Mouse (Mus musculus): ENCODE measurements around the gene Helt. TPM values are rescaled to one million over a fixed set of nuclear protein-coding genes. Genes with fewer than 3 reads are reported as not detected.

Gene Helt
- total and polyA plus RNA-seq, 3 experiments, result not detected

DNA sequence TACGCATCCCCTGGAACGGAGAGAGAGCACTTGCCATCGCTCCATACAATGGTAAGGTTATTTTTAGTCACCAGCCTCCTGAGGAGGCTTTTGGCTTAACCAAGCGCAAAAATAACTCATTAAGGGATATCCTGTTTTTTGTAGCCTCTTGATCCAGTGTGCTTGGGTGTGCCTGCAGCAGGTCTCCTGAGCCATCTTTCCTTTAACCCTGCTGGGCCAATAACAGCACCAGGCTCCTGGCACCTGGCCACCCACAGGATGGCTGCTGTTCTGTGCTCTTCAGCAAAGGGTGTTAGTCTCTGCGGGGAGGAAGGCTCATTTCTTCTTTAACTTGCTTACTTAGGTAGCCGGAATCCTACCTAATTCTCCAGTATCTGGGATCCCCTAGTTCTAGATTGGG is 23.7 kb downstream of the Helt start:
- Histone ChIP-seq H3K4me2 (ENCODE audit: insufficient read depth, low read depth, poor library complexity, severe bottlenecking) (no peak overlapping the region), H3K36me3 (replicated peaks in 1 of 2; ENCODE audit: control insufficient read depth in 1 of 2, insufficient read depth in 1 of 2, low read length in 1 of 2) (no peaks in the 10 kb centered on the region), H3K9me3 (replicated peaks; ENCODE audit: low read length) (no peaks in the 10 kb centered on the region), H3K4me3 (replicated peaks in 1 of 3; ENCODE audit: low read depth in 2 of 3, low read length in 2 of 3, poor library complexity in 1 of 3) (no peak overlapping the region), H3K79me2 (replicated peaks; ENCODE audit: control insufficient read depth, extremely low read depth, insufficient read depth, poor library complexity, severe bottlenecking) (no peaks in the 10 kb centered on the region), H3K27me3 (replicated peaks) (no peaks in the 10 kb centered on the region), H3K27ac (ENCODE audit: insufficient read depth, low read depth) (no peak overlapping the region), H3K4me1 (ENCODE audit: control insufficient read depth in 1 of 2, insufficient read depth in 2 of 2) (peaks cover 0 to 3% of the 10 kb centered on the region in 2 experiments; a peak in 1 of 4 replicates), H3K9ac (ENCODE audit: insufficient read depth, low read depth) (no peak overlapping the region)
- DNase-seq (ENCODE audit: extremely low read depth), result no peak
- no peak for TF ChIP-seq KAT2A (IDR thresholded peaks at IDR 0.05; ENCODE audit: insufficient replicate concordance, low read length)
- TF ChIP-seq ZMIZ1 (IDR thresholded peaks at IDR 0.05; ENCODE audit: low read depth, low read length), result no peak
- no peak for TF ChIP-seq MAFK (IDR thresholded peaks at IDR 0.05; ENCODE audit: insufficient replicate concordance, low read length)
- no peak for TF ChIP-seq IRF4 (IDR thresholded peaks at IDR 0.05; ENCODE audit: low read depth, low read length)
- TF ChIP-seq CHD2 (IDR thresholded peaks at IDR 0.05; ENCODE audit: low read length), result no peak
- no peak for TF ChIP-seq ETS1 (conservative IDR thresholded peaks at IDR 0.05; ENCODE audit: low read depth, low read length)
- no peak for TF ChIP-seq SIN3A (IDR thresholded peaks at IDR 0.05; ENCODE audit: low read length)
- TF ChIP-seq PAX5 (IDR thresholded peaks at IDR 0.05; ENCODE audit: low read length), result no peak
- no peak for TF ChIP-seq TBP (conservative IDR thresholded peaks at IDR 0.05; ENCODE audit: low read depth, low read length)
- no peak for TF ChIP-seq CHD1 (IDR thresholded peaks at IDR 0.05; ENCODE audit: low read depth, low read length)
- TF ChIP-seq NELFE (IDR thresholded peaks at IDR 0.05; ENCODE audit: low read depth, low read length), result no peak
- no peak for TF ChIP-seq MYC (IDR thresholded peaks at IDR 0.05; ENCODE audit: low read depth, low read length)
- dilution Hi-C loops (cut with MboI; ENCODE audit: extremely low pct_ligation_motif_present, extremely low pct_unique_long_range_greater_than_20kb, low sequenced_read_pairs), result no loop called here
- in situ Hi-C loops (cut with MboI; ENCODE audit: low pct_ligation_motif_present, low pct_unique_long_range_greater_than_20kb, low sequenced_read_pairs), result no loop called here

DNA sequence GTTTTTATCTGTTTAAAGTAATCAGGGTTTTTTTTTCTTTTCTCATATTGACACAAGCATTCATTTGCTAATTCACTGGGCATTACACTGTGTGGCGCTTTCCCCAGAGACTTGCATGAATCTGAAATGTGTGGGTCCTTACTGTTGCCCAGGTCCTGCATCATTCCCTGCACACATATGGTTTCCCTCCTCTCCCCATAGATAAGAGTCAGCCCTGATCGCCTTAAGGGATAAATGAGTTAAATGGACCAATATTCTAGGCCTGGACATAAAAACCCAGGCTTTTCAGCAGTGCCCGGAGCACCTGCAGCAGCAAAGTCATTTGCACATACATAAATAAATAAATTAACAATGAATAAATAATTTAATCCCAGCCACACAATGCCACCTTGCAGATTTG is 24.3 kb downstream of the Helt start:
- no peaks in the 10 kb centered on the region for H3K79me2 ChIP-seq (replicated peaks; ENCODE audit: control insufficient read depth, extremely low read depth, insufficient read depth, poor library complexity, severe bottlenecking)

More for the DNA sequence above, 24.3 kb downstream of the Helt start:
- H3K4me3 ChIP-seq (replicated peaks in 1 of 3; ENCODE audit: low read depth in 2 of 3, low read length in 2 of 3, poor library complexity in 1 of 3), result no peak overlapping the region
- in situ Hi-C loops (cut with MboI; ENCODE audit: low pct_ligation_motif_present, low pct_unique_long_range_greater_than_20kb, low sequenced_read_pairs), result no loop called here
- no peaks in the 10 kb centered on the region for H3K27me3 ChIP-seq (replicated peaks)
- no peak overlapping the region for H3K9ac ChIP-seq (ENCODE audit: insufficient read depth, low read depth)
- H3K4me1 ChIP-seq (ENCODE audit: control insufficient read depth in 1 of 2, insufficient read depth in 2 of 2), result peaks cover 0 to 3% of the 10 kb centered on the region in 2 experiments; a peak in 1 of 4 replicates
- no peak overlapping the region for H3K4me2 ChIP-seq (ENCODE audit: insufficient read depth, low read depth, poor library complexity, severe bottlenecking)
- H3K9me3 ChIP-seq (replicated peaks; ENCODE audit: low read length), result no peaks in the 10 kb centered on the region
- dilution Hi-C loops (cut with MboI; ENCODE audit: extremely low pct_ligation_motif_present, extremely low pct_unique_long_range_greater_than_20kb, low sequenced_read_pairs), result no loop called here
- no peak overlapping the region for H3K27ac ChIP-seq (ENCODE audit: insufficient read depth, low read depth)
- DNase-seq (ENCODE audit: extremely low read depth), result no peak
- no peaks in the 10 kb centered on the region for H3K36me3 ChIP-seq (replicated peaks in 1 of 2; ENCODE audit: control insufficient read depth in 1 of 2, insufficient read depth in 1 of 2, low read length in 1 of 2)
- no peak for TF ChIP-seq IRF4 (IDR thresholded peaks at IDR 0.05; ENCODE audit: low read depth, low read length)
- no peak for TF ChIP-seq E2F4 (IDR thresholded peaks at IDR 0.05; ENCODE audit: insufficient replicate concordance, low read depth, low read length)
- no peak for TF ChIP-seq CHD1 (IDR thresholded peaks at IDR 0.05; ENCODE audit: low read depth, low read length)
- no peak for TF ChIP-seq ZC3H11A (IDR thresholded peaks at IDR 0.05; ENCODE audit: low read depth, low read length)
- no peak for TF ChIP-seq KAT2A (IDR thresholded peaks at IDR 0.05; ENCODE audit: insufficient replicate concordance, low read length)
- TF ChIP-seq TCF12 (IDR thresholded peaks at IDR 0.05; ENCODE audit: low read depth, low read length), result no peak
- no peak for TF ChIP-seq MEF2A (IDR thresholded peaks at IDR 0.05; ENCODE audit: borderline replicate concordance, low read depth, low read length)
- no peak for TF ChIP-seq NELFE (IDR thresholded peaks at IDR 0.05; ENCODE audit: low read depth, low read length)
- TF ChIP-seq MAFK (IDR thresholded peaks at IDR 0.05; ENCODE audit: insufficient replicate concordance, low read length), result no peak

Data from CH12.LX (cell line).